Mouse (Mus musculus): Measurements from ENCODE around the gene Lhfp.
"Not testable (repeated sequence)": the region's sequence is repeated elsewhere in the genome, so short reads cannot be mapped to it uniquely, and the experiment has no call there.

The Lhfp gene

DNA sequence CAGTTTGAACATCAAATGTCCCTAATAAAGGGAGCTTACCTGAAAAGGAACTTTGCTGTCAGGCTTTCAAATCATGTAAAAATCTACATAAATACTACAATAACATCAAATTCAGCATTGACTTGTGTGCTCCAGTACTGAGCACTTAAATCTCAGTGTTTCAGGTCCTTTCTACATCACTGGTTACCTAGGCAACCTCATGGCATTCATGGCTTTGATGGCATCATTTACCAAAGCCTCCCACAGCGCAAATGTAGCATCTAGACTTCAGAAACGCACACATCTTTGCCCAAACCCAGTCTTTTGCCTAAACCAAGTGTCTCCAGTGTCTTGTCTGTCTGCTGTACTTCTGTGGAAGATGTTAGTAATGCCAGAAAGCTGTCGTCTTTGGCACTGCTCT is 225.7 kb downstream of the Lhfp start:
- no peak for DNase-seq (ENCODE audit: low read depth, low spot score)

DNA sequence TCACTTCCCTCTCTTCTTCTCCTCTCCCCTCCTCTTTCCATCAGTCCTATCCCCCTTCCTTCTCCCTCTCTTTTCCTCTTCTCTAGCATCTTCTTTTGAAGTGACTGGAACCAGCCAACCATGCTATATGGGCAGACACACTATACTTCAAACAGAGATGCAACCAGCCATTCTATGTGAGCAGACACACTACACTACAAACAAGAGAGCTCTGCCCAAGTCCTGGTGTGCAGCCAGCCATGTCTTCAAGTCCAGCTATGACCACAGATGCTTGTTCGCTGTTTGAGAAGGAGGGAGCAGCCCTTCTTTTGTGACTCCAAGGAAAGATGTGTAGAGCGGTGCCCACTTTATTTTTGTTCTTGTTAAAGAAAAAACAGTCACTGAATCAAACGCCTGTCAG is 231.9 kb downstream of the Lhfp start:
- DNase-seq (ENCODE audit: low read depth, low spot score): no peak

DNA sequence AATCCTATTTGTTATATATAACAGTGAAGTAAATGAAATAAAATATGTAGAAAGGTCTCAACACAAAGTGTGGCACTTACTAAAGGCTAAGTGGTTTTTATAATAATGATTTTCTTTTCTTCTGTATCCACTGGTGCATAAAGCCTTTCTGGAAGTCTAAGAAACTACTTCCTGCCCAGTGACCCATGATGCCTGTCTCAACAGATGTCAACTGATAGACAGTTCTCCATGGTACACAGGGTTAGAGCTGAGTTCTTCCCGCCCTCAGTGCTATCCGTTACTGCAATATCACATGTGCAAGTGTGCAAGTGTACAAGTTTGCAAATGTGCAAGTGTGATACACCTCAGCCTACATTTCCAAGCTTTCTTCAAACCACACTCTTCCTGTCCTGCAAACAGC is 236.7 kb downstream of the Lhfp start:
- no peak for DNase-seq (ENCODE audit: low read depth, low spot score)

DNA sequence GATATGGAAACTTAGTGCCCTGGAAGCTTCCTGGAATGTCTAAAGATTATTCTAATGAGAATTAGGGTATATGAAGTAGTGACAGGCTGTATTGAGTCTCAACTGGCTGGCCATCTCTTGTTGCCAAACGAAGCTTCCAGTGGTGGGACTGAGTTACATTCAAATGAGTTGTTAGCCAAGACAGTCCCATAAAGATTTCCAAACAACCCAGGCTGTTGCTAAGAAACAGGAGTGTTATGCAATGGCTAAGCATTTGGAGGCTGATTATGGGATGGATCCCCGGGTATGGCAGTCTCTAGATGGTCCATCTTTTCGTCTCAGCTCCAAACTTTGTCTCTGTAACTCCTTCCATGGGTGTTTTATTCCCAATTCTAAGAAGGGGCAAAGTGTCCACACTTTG is 240.7 kb downstream of the Lhfp start:
- not testable (repeated sequence) for DNase-seq (ENCODE audit: low read depth, low spot score)

DNA sequence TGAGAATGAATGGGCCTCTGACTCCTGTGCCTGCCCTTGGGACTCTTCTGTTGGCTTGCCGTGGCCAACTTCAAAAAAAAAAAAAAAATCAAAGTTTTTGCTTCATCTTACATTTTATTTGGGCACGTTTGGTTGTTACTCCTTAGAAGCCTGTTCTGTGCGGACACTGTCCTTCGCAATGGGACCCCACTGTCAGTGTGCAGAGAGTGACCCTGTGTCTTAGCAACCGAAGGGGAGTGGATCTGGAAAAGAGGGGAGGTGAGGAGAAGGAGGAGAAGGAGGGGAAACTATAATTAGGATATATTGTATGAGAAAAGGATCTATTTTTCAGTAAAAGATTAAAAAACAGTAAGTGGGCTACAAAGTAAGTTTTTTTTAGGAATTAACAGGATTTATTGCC is 242.7 kb downstream of the Lhfp start:
- DNase-seq (ENCODE audit: low read depth, low spot score): no peak

DNA sequence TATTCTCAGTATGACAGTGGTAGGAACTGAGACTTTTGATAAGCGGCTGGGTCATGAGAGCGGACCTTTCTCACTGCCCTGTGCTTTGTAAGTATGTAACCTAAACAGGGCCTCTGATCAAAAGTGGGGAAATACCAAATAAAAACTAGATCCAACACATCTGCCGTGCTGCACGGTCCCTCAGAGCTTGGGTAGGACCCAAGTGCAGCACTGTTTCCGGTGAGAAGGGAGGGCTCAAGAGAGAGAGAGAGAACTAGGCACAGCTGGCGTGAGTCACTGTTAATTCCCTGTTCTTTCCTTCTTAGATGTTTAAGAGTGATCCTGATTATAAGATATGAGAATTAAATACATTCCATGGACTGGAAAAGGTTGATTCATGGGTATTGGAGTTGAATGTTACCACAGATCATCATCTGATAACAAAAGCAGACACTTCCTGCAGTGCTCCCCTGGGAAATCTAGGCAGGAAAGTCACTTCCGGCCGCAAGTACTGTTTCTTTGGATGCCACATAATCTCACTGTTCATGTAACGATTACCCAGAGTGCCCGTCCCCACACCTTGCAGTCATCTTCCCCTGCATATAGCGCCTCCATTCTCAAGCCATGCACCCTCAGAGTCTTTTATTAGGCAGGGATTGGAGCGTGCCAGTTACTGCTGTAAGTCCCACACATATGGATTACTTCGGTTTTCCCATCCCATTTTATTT is 243.3 kb downstream of the Lhfp start:
- DNase-seq (ENCODE audit: low read depth, low spot score): no peak

DNA sequence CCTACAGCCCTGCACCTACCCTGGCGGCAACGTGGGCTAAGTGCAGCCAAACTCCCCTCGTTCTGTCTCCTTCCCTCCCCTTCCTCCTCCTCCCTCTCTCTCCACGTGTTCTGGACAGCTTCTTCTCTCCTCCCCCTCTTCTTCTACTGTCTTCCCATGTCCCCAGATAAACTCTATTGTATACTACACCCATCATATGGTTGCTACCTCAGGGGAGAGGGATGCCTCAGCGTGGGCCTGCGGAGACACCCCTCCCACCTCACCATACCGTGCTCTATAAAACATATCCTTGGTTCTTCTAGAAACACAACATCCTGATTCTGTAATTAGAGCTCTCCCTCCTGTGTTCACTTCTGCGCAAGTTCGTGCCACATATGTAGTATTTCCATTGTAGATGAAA is 247.3 kb downstream of the Lhfp start:
- no peak for DNase-seq (ENCODE audit: low read depth, low spot score)

DNA sequence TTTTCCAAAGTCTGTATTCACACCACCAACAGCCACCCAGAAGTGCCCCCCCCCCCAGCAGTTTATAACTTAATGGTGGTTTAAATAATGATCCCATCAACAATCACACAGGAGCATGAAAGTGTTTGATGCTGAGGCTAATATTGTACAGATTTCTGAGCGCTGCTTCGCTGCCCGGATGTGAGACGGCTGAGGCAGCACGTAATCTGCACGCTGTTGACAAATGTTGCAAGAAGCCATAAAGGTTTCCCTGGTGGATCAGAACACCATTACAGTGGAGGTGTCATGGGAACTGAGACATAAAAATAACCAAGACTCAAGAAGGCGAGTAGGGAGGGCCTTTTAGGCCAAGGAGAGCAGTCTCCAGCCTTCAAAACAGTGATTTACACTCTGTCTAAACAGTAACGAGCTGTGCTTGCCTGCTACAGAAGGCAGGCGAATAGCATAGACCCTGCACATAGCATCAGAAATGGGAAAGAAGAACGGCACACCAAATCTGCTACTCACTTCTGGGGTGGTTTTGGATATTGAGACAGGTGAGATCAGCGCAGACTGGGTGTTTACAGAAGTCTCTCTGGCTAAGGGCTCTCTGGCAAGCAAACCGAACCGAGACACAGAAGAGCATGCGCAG is 248.4 kb downstream of the Lhfp start:
- DNase-seq (ENCODE audit: low read depth, low spot score): no peak

DNA sequence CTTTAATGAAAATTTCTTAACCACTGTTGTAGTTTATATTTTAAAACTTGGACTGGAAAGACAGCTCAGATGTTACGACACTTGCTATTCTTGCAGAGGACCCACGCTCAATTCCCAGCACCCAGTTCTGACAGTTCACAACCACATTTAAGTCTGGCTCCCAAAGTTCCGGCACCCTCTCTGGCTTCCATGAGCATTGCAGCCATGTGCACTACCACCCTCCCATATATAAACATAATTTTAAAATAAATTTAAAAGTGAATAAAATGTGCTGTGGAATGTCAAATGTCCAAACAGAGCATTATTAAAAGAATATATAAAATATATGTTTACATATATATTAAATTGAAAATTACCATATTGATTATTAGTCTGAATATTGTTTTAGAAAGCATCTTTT is 249.9 kb downstream of the Lhfp start:
- DNase-seq (ENCODE audit: low read depth, low spot score): no peak

DNA sequence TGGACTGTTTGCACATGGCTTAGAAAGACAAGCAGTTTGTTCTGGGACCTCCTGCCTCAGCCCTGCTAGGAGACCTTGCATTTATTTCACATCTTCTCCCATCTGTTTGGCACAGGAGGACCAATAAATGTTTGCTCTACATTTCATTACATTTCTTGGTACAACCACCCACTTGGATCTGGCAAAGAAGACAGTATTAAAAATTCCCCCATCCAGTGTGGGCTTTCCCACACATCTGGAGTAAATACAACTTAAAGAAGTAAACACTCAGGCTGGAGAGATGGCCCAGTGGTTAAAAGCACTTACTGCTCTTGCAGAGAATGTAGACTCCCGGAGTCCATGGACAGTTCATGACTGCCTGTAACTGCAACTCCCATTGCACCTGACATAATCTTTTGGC is 250.6 kb downstream of the Lhfp start:
- no peak for DNase-seq (ENCODE audit: low read depth, low spot score)

DNA sequence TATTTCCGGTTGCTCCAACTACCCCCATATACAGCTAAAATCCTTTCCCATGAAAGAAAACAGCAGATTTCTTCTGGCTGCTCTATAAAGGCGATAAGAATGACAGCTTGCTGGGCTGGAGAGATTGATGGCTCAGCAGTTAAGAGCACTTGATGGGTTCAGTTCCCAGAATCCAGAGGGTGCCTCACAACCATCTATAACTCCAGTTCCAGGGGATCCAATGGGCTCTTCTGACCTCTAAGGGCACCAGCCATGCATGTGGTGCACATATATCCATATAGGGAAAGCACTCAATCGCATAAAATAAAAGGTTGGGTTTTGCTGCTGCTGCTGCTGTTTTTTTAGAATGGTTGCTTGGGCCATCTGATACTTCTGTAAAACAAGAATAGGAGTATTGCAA is 251.1 kb downstream of the Lhfp start:
- DNase-seq (ENCODE audit: low read depth, low spot score): no peak

DNA sequence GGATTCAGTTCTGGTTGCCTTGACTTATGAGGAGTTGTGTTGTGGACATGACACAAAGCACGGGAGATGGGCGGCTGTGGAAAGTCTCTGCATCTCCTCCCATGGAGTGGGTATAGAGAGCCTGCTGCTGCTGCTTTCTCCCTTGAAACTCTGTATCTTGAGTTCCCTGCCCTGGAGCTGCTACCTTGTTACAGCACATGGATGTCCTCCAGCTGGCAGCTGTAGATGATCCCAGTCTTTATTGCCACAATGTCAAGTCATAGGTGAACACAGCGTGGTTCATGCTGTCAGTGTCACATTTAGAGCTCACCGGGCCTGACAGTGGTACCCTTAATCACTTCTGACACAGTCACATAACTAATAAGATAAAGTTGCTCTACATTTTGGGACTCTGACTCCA is 251.7 kb downstream of the Lhfp start:
- DNase-seq (ENCODE audit: low read depth, low spot score): no peak

DNA sequence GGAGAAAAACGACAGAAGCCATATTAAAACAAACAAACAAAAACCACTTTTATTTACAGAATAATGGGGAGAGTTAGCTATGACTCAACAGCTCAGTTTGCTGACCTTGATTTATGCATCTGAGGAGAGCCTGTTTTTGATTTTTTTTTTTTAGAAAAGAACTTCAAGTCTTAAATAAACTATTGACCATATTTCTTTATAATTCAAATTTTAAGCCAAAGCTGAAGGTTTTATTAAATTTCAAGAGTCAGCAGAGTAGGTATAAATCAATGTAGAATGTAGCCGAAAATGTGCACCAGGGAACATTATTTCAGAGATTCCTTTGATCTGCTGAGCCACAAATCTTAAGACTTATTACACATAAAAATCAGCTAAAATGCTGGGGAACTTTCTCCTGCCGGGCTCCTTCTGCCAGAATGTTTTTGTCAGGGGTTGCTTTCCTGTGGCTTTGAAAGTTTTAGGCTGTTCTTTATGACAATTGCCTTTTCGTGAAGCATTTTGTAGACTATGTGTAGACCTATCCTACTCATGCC is 252.6 kb downstream of the Lhfp start:
- DNase-seq (ENCODE audit: low read depth, low spot score): no peak

DNA sequence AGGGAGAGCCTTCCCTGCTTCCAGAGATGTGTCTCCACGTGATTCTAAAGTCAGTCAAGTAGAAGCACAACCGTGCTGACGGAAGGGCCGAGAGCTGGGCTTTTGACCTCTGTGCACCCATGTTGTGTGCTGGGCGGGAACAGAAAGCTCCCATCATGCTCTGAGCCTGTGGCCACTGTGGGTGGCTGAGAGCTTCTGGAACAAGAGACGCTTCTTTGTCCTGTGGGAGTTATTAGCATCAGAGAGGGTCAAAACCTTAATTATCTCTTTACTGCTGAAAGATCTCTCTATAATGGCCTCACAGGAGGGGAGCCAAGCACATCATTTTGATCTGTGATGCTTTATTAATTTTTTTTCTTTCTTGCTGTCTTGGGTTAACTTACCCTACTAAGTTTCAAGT is 253.5 kb downstream of the Lhfp start:
- no peak for DNase-seq (ENCODE audit: low read depth, low spot score)

DNA sequence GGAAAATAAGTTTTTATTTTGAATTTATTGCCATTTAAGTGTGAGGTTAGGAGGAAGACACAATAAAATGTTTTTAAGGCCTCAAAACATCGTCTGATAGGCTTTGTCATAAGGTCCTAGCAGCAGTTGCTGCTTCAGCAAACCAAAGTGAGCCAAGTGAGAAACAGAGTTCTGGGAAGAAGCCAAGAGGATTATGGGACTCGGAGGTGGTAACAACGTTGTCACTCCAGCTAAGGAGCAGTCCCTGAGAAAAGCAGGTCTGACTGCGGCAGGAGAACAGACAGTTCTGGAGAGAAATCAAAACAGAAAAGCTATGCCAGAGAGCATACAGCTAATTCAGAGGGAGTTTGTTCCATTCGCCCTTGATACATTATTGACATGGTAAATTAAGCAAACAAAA is 260.5 kb downstream of the Lhfp start:
- no peak for DNase-seq (ENCODE audit: low read depth, low spot score)

DNA sequence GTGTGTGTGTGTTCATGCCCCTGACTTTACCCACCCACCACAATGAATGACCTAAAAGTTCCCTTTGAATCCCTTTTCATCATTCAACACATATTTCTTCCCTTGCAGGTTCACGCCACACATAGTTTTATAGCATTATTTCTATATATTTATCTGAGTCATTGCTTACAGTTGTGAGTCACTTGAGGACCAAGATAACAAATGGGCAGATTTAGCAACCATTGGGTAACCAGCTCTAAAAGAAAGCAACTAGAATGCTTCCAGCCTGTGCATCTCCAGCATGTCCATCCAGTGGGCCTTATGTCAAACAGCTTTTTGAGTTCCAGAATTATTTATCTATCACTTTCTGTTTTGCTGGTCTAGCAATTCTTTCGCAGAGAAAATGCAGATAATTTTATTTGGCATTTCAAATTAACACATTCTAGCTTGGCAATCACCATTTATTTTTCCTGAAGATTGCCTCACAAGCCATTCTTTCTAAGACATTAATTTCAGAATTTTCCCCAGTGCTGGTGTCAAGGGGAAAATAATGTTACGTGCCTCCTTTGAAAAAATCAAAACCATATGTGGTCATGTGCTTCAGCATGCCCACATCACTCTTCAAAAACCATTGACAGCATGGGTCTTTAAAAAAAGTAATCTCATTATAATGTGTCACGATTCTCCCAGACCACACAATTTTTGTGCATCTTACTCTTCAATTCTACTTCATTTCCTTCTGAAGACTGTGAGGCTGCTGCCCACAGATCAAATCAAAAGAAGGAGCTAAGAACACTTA is 263.0 kb downstream of the Lhfp start:
- DNase-seq (ENCODE audit: low read depth, low spot score): no peak

DNA sequence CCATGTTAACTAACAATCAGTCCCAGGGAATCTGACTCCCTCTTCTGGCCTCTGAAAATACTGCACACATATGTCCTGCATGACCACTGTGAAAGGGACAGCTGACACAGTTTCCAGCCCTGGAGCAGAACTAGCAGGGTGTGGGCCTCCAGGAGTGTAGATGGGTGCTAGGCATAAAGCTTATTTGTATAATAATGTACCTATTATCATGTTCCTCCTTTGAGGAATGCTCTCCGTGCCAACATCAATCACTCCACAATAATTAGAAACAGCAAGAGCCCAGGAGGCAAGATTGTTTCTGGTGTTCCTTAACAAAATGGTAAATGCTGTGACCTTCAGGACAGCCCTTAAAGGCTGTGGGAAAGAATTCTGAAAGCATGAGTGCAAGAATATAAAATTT is 264.5 kb downstream of the Lhfp start:
- no peak for DNase-seq (ENCODE audit: low read depth, low spot score)

DNA sequence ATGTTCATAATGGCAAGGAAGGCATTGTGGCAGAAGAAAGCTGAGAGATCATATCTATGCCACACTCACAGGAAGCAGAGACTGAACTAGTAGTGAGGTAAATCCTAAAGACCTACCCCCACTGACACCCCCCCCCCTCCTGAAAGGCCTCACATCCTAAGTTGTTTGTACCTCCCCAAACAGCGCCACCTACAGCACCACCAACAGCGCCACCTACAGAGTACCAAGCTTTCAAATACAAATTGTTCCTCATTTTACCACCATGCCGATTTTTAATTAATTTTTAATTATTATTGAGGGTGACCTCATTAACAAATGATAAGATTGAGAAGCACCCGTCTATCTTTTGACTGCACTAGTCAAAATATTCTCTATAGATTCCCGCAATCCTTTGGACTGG is 267.3 kb downstream of the Lhfp start:
- no peak for DNase-seq (ENCODE audit: low read depth, low spot score)

DNA sequence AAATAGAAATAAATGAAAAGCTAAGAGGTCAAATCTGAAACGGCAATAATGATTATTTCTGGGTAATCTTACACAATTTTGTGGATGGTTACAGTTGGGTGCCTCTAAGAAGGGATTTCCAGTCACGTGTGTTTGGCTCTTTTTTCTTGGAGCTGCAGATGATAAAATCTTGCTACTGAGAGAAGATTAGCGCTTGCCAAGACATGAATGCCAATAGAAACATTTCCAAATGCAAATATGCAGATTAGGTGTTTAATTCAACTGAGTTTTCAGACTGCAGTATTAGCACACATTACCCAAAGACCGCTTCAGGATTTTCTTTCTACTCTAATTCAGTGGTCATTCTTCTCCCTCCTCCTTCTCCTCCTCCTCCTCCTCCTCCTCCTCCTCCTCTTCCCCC is 268.8 kb downstream of the Lhfp start:
- no peak for DNase-seq (ENCODE audit: low read depth, low spot score)

DNA sequence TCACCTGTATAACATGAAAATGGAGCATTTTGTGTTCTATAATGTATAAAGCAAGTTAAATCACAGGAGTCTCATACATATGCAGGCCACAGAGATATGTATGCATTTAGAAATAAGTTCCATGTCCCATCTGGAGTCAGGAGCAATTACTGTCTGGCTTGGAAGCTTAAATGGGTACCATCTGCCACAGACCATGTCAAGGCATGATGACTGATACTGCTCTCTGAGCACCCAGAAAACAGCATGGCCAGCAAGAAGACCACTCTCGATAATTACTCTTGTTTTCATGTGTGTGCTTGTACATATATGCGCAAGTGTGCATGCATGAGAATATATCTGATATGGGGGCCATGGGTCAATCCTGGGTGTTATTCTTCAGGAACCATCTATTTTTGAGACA is 269.3 kb downstream of the Lhfp start:
- no peak for DNase-seq (ENCODE audit: low read depth, low spot score)

All from retina, postnatal 7 days (tissue).